Mouse (Mus musculus) embryo, embryonic 11.5 days (tissue): ENCODE results near the gene Sipa1l2.
A peak's percentile ranks its signal among the peaks of the same experiment; 100 is the strongest.

ENCODE experiments used
- DNase-seq: peaks from one replicate; pipeline ENCODE4 v3.0.0-alpha.2; 2012; ENCODE audit warnings: low read depth, low spot score

The Sipa1l2 gene

DNA sequence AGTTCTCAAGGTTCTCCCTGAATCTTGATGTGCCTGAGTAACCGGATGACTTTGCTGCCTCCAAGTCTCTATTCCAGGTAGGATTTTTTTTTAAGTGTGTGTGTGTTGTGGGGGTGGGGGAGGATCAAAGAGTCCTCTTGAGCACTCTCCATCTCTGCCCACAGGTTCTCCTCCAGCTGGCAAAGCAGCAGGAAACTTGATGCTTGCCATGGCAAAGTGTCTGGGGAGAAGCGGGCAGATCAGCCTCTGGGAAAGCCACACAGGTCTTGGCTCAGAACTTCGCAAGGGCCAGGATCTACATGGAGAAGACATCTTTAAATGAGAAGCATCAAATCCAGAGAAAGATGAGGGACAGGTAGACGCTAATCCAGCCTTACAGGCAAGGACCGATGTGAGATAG lies 10.8 kb upstream of the Sipa1l2 start:
- DNase-seq = no peak

DNA sequence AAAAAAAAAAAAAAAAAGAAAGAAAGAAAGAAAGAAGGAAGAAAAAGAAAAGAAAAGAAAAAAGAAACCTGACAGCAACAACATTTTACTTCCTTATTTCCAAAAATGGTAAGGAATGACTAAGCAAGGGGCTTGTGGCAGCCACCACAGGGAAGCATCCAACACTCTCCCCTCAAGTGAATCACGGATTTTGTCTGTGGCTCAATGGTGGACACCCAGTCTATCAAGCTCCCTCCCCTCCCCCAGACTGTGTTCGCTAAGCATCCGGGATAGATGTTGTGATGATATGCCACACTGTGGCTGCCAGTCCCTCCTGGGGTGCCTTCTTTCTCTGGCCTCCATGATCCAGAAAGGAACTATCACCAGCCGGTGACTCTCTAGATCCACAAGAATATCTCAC lies 6.5 kb upstream of the Sipa1l2 start:
- no peak for DNase-seq

DNA sequence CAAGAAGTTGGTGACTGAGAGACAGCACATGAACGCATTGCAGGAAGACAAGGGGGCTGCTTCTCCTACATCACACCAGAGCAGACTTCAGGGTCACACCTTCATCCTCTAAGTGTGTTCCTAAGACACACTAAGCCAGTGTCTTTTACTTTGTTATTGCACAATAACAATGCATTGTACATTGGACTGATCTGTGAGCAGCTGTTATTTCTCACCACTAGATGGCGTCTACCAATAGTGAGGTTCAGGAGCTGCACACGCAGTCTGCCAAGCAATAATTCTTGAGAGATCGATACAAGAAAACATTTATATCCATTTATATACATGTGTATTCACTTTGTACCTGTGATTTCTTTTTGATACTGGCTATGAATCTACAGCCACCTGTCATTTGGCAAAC lies 4.7 kb upstream of the Sipa1l2 start:
- no peak for DNase-seq

DNA sequence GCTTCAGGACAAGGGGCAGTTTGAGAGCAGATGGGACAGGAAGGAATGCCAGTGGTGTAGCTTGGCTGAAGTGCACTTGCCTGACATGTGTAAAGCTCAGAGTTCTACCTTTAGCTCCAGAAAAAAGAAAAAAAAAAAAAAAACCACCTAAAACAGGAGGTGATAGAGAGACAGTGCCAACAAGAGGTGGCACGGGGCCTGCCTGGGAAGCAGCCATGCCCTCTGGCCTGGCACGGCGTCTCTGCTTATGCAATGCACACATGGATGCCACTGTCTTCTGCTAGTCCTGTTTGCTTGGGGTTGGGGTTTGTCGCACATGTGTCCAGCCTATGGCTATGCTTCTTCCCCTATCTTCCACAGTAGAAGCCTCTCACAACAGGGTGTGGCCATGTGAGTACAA lies 2.6 kb upstream of the Sipa1l2 start:
- DNase-seq = no peak

DNA sequence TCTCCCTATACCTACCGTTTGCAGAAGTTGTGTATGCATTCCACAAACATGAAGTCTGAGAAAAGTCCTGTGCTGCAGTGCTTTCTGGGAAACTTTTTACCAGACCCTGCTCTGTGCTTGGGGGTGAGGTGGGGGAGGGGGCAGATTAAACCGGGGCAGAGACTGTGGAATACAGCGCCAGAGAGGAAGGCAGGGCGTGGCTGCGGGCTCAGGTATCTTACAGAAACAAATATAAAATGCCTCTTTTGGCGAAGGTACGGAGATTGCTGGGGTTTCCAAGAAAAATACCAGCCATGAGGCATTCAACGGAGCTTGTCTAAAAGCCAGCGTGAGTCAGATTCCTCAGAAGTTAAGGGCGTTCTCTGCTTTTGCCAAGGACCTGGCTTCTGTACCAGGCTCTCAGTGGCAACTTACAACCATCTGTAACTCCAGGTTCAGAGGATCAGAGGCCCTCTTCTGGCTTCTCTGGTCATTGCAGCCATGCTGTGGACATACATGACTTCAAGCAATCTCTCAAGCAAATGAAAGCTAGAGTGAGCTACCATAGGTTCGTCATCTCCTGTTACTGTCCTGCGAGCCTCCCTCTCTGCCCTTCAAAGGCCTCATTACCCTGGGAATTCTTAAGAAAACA lies 1.3 kb upstream of the Sipa1l2 start:
- DNase-seq = no peak

DNA sequence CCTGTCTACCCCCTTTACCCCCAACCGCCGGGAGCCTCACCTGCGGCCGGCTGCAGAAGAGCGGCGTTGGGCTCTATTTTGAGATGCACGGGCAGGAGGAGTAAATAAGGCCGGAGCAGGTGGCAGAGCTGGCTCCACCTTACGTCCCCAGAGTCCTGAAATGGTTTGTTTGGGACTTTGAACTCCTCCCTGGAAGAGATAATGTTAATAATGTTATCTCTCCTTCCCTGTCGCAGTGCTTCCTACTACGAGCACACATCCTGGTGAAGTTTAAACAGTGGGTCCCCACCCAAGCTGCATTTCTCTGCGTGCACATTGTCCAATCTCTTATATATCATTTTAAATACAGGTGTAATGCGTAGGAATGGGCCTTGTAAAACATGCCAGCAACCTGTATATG lies 781 bp upstream of the Sipa1l2 start:
- DNase-seq = no peak

DNA sequence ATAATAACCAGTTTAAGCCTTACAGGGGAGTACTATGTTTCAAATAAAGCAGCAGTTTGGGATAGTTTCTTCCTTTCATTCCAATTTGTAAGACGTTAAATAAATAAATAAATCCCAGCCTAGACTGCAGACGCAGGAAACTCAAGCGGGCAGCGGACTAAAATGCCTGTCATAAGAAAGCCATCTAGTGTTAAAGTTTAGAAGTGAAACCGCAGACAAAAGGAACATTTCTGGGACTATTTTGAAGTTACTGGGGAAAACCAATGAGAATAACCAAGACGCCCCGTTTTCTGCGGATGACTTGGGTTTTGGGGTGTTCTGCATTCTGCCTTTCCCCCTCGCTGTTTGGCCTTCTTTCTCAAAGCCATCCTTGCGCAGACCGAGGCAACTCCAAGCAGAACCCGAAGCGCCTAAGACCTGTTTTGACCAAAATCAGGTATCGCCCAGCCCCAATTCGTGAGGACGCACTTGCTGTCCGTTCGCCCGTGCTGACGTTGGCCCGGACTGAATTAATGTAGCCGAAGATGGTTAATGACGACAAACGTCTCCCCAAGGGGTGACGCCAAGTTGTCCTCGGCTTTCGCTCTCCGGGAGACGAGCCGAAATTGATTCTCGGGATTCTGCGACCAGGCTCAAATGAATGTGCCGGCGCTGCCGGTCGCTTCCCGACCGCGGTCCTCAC lies 616 bp downstream of the Sipa1l2 start:
- peak; percentile 44 for DNase-seq

DNA sequence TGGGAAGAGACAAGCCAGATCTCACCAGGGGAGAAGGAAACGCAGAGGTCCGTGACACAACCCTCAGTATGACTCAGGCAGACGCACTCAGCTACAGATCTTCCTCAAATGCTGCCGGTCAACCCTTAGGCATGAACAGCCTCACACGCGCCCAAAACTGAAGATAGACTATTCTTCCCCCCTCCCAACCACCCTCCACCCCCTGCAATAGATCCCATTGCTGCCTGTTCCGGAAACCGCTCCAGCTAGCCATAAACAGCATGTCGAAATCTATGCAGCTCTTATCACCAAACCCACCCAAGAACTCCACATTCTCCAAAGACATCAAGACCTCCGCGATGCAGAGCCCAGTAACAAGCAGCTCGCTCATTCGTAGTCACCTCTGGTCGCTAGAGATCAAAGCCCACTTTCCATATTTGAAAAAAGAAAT lies 1.2 kb downstream of the Sipa1l2 start:
- no peak for DNase-seq

DNA sequence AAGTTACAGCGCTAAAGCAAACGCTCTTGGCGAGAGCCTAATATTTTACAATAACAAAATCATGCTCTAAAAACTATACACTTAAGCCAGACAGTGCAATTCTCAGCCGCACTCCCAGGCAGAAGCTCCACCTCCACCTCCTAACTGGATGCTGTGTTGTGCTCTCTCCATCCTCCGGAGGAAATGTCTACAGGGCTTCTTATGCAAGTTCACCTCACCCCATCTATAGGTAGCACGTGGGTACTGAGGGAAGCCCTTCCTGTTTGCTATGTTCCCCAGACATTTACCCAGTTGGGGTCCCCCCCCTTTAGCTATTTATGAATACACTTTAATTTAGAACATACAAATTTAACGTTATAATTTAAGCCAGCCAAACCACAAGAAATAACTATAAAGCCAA lies 2.0 kb downstream of the Sipa1l2 start:
- DNase-seq = no peak

DNA sequence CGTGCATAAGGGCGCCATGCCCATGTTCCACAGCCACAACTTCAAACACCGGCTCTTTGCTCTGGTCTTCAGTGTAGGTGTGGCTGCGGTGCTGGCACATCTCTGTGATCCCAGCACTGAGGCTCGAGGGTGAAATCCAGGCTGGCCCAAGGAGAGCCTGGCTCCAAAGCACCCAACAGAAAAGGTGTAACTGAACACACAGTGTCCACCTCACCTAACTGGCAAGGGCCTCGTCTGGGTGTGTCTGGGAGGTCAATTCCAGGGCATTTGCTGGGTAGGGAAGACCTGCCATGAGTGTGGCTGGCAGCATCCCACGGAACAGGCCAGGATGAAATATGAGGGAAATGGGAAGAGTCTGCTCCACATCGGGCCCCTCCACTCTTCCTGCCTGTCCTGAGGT lies 6.7 kb downstream of the Sipa1l2 start:
- DNase-seq = no peak

DNA sequence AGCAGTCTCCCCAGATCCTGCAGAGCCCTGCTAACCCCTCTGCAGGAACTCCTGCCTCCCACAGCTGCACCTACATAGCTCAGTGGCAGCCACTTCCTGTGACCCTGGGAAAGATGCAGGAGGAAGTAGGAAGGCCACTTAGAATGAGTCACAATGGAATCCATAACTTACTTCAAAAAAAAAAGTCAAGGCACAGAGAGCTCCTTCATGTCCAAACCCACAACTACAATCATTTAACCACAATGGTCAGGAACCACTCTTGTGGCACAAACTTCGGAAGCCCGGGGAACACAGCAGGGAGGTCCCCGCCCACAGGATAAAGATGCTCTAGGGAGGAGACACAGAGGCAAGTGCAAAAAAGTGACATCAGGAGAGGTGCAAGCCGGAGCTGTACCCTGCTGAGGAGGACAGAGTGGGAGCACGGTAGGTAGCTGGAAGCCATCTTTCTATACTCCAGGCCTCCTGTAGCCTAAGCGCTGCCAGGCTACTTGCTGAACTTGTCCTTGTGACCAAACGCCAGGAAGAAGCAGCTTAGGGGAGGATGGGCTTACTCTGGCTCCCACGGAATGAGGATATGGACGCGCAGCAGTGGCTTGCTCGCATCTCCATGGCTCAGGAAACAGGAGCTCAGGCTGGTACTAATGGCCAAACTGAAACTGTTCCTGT lies 8.7 kb downstream of the Sipa1l2 start:
- DNase-seq = no peak

DNA sequence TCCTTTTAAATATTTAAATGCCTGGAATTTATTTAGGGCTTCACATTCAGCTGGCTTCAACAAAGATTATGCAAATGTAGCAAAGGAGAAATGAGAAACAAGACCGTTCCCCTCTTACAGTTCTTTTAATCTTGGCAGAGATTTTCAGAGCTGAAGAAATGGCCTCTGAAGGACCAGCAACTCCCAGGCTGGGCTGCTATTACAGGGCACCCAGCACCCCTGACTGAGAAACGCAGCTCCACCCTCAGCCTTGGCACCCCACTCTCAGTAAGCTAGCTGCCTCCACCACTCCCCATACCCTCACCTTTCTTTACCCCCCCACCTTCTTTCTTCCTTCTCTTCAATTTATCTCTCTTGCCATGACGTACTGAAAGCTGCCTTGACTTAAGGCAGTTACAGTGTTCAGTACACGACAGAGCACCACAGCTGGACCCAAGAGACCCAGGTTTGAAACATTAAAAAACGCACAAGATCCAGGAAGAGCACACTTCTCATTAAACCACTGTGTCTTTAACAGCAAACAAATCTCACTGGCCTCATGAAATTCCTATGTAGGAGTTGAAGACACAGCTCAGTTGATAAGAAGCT lies 10.4 kb downstream of the Sipa1l2 start:
- no peak for DNase-seq

DNA sequence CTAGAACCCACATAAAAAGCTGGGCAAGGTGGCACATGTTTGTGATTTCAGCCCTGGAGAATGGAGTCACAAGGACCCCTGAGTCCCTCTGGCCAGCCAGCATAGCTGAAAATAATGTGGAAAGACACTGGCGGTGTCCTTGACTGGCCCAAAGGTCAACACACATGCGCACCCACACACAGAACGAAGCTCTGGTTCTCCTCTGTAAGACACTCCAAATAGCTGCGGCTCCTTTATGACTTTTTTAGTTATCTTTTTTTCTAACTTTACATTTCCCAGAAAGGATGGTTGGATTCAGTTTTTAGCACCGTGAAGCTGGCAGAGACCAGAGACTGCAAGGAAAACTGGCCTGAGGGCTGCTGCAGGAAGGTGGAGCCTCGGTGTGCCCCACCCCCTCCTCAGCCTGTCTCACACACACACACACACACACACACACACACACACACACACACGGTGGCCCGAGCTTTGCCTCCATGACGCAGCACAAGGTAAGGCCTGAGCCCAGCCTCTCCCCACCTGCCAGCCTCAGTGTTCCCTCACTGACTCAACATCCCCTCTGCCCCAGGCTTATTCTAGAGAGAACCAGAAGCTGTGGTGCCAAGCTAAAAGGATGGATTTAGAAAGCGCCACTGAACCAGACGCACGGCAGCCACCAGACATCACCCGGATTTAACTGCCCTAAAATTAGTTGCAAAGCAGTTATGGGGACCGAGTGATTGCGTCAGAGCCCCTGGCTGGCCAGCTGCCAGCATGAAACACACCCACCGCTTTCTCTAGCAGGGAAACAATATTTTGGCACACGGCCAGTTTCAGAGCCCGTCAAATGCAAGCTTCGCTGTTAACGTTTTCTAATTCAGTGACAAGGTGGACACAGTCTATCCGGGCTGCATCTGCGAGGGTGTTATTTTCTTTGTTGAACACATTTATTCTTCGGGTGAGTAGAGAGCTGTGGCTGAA lies 11.2 kb downstream of the Sipa1l2 start:
- DNase-seq = no peak

DNA sequence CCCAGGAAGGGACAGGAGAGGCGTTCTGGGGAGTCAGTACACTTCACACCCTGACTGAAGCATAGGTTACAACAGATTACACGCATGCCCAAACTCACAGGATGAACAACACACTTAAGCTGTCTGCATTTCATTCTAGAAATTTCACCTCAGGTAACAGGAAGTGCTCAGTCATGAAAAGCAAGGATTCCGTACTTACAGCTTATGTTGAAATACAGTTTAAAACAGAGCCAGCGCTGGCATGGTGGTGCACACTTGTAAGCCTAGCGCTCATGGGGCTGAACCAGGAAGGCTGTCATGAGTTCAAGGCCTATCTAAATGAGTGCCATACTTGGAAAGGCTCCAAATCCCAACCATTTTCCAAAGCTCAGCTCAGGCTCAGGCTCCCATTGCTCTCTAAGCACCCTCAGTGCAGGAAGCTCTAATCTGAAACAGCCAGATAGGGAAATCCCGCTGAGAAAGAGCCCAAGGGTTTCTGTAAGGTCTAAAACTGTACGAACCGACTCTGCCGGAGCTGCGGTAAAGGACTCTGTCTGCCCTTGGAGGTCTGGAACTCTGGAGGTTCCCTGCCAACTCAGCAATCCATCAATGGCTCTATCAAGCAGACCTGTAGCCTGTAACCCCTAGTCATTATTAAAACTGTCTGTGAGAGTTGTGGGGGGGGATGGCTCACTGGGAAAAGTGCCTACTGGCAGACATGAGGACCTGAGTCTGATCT lies 12.1 kb downstream of the Sipa1l2 start:
- no peak for DNase-seq

DNA sequence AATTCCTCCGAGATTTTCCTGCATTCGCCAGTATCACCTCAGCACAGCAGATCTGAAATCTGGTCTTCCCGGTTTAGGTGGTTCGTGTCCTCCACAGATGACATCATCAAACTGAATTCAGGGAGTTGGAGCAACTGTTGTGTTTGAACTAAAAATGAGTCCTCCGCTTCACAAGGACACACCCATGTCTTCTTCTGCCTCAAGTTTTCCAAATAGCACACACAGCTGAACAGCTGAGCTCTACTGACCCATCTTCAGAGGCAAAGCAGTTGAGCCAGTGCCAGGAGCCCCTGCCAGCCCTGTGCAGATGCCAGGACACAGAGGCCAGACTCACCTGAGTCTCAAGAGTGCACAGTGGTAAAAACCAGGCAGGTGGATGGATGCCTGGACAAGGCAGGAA lies 12.9 kb downstream of the Sipa1l2 start:
- no peak for DNase-seq

DNA sequence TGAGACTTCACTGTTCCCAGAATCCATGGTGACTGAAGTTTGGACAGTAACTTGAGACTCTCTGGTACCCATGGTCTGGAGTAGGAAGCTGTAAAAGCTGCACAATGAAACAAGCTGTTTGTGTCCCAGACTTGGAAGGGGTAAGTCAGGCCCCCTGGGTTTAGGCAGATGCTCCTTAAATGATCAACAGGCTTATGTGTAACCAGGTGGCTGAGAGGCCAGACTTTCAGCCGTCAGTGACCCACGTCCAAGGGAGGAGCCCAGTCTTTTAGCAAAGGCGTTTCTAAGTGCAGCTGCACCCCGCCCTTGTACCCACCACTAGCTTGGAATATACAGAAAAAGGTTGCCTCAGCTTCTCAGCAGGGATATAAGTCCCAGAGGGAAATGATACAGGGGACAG lies 19.0 kb downstream of the Sipa1l2 start:
- no peak for DNase-seq

DNA sequence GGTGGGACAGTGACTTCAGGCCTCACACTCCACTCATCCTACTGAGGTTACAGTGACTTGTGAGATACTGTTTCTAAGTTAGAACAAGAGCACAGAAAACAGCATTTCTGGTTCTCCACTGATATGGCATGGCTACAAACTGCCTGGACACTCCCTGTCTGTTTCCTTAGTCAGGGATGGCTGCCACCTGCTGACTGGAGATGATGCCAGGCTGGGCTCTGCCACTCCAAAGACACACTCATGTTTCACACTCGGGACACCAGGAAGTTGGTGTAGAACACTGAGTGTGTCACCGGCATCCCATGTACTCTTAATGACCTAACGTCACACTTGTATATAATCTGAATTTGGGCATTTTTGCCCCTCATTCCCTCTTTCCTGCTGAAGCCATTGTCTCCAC lies 22.3 kb downstream of the Sipa1l2 start:
- DNase-seq = no peak

DNA sequence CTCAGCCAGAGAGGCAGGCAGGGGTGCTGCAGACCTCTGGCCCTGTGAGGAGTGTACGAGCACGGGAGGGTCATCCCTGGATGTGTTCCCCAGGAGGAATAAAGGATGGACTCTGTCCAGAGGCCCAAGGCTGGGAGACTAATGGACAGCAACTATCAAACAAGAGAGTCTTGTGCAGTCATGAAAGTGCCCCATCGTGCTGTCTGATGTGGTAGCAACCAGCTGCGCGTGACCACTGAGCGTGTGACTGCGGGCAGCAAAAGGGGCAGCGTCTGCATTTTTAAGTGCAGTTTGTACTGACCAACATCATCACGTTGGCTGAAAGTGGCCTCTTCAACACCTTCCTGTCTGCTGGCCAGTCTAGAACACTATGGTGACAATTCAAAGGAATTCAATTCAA lies 23.7 kb downstream of the Sipa1l2 start:
- no peak for DNase-seq

DNA sequence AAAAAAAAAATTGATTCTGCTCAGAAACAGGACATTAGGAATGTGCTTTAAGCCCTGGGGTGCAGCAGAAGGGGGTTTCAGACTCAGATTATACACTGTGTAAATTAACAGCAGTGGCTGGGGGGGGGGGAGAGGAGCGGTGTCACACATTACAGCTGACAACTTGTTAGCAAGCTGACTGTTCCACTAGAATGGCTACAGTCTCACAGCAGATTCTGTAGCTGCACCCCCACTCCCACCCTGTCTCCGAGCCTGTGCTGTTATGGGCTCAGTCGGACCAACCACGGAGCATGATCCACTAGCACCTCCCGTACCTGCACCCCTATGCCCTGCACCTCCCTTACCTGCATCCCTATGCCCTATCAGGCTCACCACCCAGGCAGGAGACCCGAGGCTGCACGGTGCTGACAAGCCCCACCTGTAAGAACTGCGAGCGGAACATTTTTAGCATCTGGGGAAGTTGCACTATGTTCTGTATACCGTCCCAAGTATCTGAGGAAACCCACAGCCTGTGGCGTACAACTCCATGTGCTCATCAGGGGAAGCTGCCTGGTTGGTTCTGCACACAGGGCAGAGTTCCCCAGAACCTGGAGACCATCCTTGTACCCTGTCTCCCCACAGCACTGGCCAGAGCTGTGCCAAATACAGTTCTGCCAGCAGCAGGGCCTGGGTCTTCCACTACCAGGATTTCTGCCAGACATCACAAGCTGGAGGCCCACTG lies 26.6 kb downstream of the Sipa1l2 start:
- DNase-seq = no peak
